Mouse (Mus musculus): Measurements from ENCODE around the gene Zfhx2. TPM values are rescaled to one million over a fixed set of nuclear protein-coding genes. Genes with fewer than 3 reads are reported as not detected.
A peak's percentile ranks its signal among the peaks of the same experiment; 100 is the strongest.

The Zfhx2 gene
- total RNA-seq, 2 experiments from 2014 or later, result 5.2 to 9.9 TPM

- DNase-seq, result peak; percentile 90
Measured at GRCm38 (mm10) chr14:55105836-55106809, 14.0 kb upstream of the Zfhx2 start, which contains the start of gene Ap1g2. Gene Ap1g2 (minus strand): TSS chr14:55106593.

- DNase-seq, result no peak
Measured at GRCm38 (mm10) chr14:55105386-55105785, 13.3 kb upstream of the Zfhx2 start.

- DNase-seq, result no peak
Measured at GRCm38 (mm10) chr14:55104365-55104764, 12.2 kb upstream of the Zfhx2 start.

GRCm38 (mm10) chr14:55102253-55102785 lies 10.2 kb upstream of the Zfhx2 start:
- DNase-seq, result no peak

GRCm38 (mm10) chr14:55101592-55101991 lies 9.5 kb upstream of the Zfhx2 start:
- peak; percentile 65 for DNase-seq

GRCm38 (mm10) chr14:55098067-55098466 lies 5.9 kb upstream of the Zfhx2 start:
- no peak for DNase-seq

GRCm38 (mm10) chr14:55097646-55098045 lies 5.5 kb upstream of the Zfhx2 start:
- DNase-seq, result no peak

- DNase-seq, result no peak
Measured at GRCm38 (mm10) chr14:55096573-55097087, 4.5 kb upstream of the Zfhx2 start.

- no peak for DNase-seq
Measured at GRCm38 (mm10) chr14:55095671-55096070, 3.5 kb upstream of the Zfhx2 start.

GRCm38 (mm10) chr14:55095263-55095662 lies 3.1 kb upstream of the Zfhx2 start:
- no peak for DNase-seq

GRCm38 (mm10) chr14:55094704-55095231 lies 2.6 kb upstream of the Zfhx2 start, which contains the start of gene Thtpa:
Gene Thtpa (plus strand): TSS chr14:55094784.
- DNase-seq, result peak; percentile 87

- no peak for DNase-seq
Measured at GRCm38 (mm10) chr14:55093927-55094326, 1.8 kb upstream of the Zfhx2 start.

- DNase-seq, result no peak
Measured at GRCm38 (mm10) chr14:55091209-55091865, 787 bp downstream of the Zfhx2 start.

- no peak for DNase-seq
Measured at GRCm38 (mm10) chr14:55089199-55089947, 2.8 kb downstream of the Zfhx2 start.

GRCm38 (mm10) chr14:55086009-55086514 lies 6.1 kb downstream of the Zfhx2 start:
- DNase-seq, result no peak

GRCm38 (mm10) chr14:55085324-55086008 lies 6.7 kb downstream of the Zfhx2 start:
- DNase-seq, result no peak

- no peak for DNase-seq
Measured at GRCm38 (mm10) chr14:55083481-55083880, 8.6 kb downstream of the Zfhx2 start.

GRCm38 (mm10) chr14:55081105-55081504 lies 11.0 kb downstream of the Zfhx2 start:
- DNase-seq, result no peak

GRCm38 (mm10) chr14:55079214-55079970 lies 12.7 kb downstream of the Zfhx2 start:
- DNase-seq, result peak; percentile 83

Measured in adrenal gland, postnatal 10 days (tissue).